Mouse (Mus musculus) kidney, postnatal 10 days (tissue): ENCODE measurements around the gene Pmpca.

Experiments
- DNase-seq: peaks from one replicate; pipeline ENCODE4 v3.0.0; 2021; ENCODE audit warnings: mixed read lengths

Gene Pmpca

DNA sequence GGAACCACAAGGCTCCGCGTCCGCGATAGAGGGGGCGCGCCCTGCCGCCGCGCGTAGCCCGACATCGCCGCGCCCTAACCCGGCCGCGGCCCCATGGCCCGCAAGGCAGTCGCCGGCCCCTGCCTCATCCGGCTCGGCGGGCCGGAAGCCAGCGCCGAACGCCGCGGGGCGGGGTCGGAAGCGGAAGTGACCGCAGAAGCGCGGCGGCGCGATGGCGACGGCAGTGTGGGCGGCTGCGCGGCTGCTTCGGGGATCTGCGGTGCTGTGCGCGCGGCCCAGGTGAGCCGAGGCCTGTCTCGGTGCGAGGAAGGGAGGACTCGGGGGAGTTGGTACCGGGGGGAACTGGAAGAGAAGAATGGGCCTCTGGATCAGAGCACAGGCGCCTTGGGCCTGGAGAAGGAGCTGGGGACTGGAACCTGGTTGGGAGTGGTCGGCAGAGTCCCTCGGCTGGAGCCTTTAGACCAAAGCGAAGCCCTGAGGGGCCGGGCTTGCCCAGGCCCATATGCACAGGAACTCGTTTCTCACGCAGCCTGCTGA, at the start of gene Pmpca, which contains the start of gene Entr1:
Gene Pmpca (plus strand): TSS at position 186 of the 537 bp plus-strand sequence.
Gene Entr1 (minus strand): TSS at position 163 of the 537 bp plus-strand sequence.
- DNase-seq, result peak; percentile 94

- DNase-seq, result no peak
Observed at GRCm38 (mm10) chr2:26341510-26341981, 47.6 kb upstream of the Pmpca start.

GRCm38 (mm10) chr2:26342044-26342443, 47.1 kb upstream of the Pmpca start:
- peak; percentile 80 for DNase-seq

GRCm38 (mm10) chr2:26342609-26343490, 46.3 kb upstream of the Pmpca start:
- peak; percentile 83 for DNase-seq

GRCm38 (mm10) chr2:26348241-26348640, 40.9 kb upstream of the Pmpca start:
- DNase-seq, result peak; percentile 77

DNA sequence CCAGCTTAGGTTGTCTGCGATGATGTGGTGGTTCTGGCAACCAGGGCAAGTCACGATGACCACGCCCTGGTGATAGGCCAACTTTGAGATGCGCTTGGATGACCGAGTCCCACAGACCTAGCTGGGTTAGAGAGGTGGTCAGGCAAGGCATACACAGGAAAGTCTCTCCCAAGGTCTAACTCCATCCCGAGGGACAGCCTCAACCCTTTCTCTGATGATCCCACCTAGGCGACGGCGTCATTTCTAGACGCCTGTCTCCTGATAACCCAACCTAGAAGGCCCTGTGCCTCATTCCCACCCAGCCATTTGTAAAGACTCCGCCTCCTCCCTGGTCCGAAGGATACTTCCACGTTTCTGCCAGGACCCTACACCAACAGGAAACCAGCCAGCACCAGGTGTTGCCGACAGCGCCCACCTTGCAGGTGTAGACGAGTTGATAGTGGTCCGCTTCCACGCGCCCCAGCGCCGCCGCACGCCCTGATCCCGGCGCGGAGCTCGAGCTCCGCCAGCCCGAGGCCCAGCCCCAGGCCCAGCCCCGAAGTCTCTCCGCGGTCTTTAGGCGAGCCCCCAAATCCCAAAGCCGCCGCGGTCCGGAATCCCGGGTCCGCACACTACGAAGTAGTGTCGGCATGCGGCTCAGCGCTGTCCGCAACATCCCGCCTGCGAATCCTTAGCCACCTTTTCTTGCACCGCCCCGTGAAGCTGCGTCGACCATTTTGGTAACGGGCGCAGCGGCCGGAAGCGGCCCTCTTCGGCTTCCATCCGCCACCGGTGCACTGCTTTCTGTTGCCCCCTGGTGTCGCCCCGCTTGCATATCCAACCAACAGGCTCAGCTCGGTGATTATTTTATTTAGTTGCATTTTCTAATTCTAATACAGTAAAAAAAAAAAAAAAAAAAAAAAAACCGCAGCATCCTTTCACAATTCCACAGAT, 37.5 kb upstream of the Pmpca start, which contains the start of gene Dnlz:
Gene Dnlz (minus strand): TSS at position 753 of the 933 bp plus-strand sequence.
- DNase-seq, result peak; percentile 97

DNA sequence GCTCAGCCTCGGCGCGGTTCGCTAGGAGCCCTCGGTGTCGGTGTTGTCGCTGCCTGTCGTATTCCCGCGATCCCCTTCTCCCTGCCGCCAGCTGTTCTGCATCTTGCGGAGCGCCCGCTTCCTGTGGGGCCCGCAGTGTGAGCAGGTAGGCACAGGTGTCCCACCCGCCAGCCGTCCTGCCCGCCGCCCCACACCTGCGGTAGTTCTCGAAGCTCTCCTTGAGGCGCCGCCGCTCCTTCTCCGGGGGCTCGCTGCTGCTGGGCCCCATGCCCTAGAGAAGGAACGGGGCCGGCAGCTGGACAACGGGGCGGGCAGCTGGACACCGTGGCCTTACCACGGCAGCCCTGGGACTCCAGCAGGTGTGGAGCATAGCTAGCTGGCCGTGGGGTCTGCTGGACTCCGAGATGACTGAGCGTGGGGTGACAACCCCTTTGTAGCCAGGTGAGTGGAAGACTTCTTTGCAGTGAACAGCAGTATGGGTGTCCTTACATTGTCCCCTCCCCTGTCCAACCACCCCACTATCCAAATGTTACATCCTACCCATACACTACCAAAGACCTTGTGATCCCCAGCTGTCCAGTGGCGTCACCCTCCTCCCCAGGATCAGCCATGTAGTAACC, 36.7 kb upstream of the Pmpca start:
- no peak for DNase-seq

DNA sequence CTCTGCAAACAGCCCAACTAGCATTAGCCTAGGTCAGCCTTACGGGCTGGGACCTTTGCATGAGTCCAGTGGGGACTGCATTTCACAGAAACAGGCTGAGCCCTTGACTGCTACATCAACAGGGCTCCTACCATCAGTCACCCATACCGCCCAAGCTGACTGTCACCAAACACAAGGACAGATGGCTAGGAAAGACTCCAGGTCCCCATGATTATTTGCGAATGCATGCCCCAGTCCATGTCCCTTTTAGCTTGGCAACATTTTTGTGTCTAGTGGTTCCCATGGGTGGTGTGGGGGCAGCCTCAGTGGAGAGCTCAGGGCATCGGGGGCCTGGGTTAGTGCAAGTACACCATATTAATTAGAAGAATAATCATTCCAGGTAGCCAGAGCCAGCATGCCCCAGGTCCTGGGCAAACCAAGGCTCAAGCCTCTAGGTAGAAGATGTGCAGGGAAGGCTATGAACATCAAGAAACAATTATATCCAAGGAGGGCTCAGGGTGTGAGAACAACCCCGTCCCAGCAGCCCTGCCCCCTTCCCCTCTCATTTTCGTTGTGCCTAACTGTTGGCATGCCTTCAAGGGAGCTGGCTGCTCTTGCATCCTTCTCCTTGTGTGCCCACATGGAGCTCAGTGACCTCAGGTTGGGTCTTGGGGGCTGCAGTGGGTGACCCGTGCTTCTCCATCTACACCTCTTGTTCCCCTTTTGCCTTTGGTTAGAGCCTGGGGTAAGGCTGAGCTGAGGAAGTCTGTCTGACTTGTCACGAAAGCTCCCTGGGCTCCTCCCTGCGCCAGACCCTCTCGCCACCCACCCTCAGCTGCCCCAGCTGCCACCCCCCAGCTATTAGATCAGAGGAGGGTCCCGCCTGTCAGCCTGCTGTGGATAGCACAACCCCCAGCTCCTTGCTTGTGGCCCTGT, 35.8 kb upstream of the Pmpca start:
- DNase-seq, result peak; percentile 5

DNA sequence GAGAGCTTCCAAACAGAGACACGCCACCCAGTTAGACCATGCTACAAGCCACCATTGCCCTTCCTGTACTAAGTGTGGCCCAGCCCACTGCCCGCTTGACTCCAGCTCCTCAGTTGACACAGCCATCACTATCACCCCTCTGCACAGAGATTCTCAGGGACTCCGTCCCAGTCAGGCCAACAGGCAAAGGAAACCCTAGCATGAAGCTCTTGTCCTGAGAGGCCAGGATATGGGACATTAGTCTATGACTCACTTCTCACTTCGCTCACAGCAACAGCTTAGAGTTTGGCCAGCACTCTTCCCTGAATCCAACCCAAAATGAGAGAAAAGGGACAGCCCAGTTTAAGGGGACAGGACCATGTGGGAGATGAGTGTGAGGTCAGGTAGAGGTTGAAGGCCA, 34.7 kb upstream of the Pmpca start:
- DNase-seq, result peak; percentile 2

- DNase-seq, result peak; percentile 4
Observed at GRCm38 (mm10) chr2:26356231-26356630, 32.9 kb upstream of the Pmpca start.

DNA sequence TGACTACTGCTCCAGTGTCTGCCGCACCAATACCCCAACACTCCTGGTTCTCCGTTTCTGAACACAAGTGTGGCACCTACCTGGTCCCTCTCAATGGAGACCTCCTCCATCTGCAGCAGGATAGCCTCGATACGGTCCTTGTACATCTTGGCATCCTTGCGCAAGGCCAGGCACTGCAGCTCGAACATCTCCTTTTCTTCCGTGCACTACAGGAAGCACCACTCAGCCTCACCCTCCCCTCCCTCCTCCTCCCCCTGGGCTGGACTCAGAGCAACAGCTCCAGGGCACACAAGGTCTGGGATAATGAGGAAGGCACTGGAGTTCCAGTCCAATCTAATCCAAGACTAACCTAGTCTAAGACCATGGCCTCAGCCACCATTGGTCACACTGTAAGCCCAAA, 32.5 kb upstream of the Pmpca start:
- DNase-seq, result peak; percentile 13

DNA sequence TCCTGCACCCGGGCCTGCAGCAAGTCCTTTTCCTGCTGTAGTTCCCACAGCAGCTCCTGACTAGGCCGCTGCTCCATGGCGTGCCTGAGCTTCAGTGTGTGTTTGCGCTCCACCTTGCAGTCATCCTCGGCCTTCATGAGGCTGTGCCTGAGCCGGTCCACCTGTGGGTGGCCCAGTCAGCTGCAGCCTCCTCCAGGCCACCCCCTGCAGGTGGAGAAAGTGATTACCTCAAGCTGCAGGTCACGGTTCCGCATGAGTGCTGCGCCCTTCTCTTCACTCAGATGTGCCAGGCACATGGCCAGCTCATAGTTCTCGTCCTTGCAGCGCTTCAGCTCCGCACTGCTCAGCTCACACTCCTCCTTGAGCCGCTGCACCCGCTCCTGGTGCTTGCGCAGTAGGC, 31.7 kb upstream of the Pmpca start:
- DNase-seq, result peak; percentile 81

DNA sequence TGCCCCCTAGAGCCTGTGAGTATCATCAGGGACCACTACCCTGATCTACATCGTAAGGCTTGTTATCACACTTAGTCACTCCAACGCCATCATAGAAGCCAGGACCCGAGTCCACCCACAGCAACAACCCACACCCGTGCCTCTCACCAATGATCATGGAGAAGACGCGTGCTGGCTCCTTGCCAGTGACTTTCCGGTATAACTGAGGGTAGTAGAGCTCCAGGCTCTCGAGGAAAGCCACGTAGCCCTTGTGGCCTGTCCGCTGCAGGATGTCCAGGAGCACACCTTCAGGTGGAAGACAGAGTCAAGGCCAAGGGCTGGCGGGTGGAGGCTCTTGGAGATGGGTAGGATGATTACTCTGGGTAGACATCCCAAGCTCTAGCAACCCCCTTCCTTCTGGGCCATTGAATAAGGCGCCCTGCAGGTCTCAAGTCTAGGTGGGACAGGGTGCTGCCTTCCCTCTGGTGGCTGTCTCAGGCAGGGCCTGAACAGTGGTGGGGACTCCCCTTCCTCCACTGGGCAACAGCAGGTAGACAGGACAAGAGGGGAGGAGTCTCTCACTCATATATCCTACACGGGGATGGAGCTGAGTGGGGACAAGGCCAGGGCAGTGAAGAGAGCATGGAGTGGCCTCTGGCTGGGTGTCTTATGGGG, 30.3 kb upstream of the Pmpca start:
- DNase-seq, result peak; percentile 23

GRCm38 (mm10) chr2:26359983-26360382, 29.2 kb upstream of the Pmpca start:
- peak; percentile 27 for DNase-seq

DNA sequence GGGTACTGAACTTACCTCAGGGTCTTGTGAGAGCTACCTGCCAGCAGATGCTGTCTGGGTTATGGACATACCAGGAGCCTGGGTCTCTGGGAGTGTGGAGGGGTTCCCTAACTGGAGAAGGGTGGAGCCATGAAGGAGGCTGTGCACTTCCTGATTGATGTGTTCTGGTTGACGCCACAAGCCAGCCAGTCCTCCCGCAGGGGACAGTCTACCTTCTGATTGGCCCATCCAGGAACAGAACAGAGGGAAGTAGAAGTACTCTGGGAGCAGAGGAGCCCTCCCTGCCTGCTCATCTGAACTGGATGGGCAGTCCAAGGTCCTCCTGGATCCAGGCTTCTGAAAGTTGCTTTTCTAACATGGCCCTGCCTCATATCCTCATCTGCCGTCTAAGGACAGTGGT, 28.4 kb upstream of the Pmpca start, which contains the start of gene Card9:
Gene Card9 (minus strand): TSS at position 147 of the 400 bp plus-strand sequence.
- peak; percentile 10 for DNase-seq

- DNase-seq, result peak; percentile 4
Observed at GRCm38 (mm10) chr2:26362991-26363390, 26.1 kb upstream of the Pmpca start.

GRCm38 (mm10) chr2:26363481-26363880, 25.7 kb upstream of the Pmpca start:
- peak; percentile 6 for DNase-seq

DNA sequence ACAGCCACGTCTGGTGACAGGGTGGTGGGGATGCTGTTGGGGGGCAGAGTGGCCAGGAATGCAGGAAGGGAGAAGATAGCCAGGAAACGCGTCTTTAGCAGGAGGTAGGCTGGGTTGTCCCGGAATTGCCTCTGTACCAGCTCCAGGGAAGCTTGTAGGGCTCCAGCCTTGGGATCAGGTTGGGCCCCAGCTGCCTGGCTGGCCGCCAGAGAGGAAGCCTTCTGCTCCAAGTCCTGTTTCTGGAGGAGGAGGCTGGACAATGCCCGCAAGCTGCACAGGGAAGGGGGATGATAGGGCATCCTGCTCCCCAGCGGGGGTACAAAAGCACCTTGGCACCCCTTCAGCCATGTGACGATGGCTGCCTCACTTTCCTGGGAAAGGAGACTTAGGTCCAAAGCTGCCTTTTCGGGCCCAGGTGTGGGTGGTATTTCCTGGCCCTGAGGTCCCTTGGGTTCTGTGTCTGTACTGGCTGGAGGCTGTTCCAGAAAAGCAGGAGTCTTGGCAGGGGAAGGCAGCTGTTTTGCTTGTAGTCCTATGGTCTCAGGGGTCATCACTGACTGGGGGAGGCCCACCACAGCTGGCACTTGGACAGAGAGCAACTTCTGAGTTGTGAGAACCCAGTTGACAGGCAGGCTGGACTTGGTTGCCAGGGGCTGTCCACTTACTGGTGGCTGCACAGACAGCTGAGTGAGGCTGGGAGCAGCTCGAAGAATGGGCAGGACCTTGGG, 24.2 kb upstream of the Pmpca start:
- peak; percentile 87 for DNase-seq

DNA sequence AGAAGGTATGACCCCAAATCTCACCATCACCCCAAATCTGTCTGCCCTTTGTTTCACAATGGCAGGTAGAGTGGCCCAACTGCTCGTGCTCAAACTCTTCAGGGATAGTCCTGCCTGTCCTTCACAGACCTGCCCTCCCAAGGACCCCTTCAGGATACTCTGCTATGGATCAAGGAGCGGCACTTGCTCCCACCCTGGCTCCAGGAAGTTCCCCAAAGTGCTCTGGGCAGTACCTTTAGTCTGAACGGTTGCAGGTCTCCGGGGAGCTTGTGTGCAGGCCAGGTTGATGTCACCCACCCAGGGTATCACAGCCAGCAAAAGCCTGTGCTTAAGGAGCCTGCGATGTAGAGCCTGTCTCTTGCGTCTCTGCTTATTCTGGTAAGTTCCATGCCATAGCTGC, 21.2 kb upstream of the Pmpca start:
- DNase-seq, result no peak

DNA sequence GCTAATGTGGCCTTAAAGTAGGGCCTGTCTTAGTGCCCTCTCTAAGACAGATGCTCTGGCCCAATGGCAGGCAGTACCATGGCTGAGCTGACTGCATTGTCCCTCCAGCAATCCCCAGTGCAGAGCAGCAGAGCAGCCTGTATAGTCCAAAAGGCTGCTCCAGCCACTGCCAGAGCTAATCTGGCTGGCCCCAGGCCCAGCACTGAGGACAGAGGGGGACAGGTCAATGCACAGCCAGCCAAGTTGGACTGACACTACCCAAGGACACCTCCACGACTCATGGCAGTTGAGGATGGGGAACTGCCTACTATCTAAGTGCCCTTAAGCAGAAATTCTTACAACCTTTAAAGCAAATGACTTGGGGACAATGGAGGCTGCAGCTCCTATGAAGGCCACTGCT, 20.6 kb upstream of the Pmpca start:
- no peak for DNase-seq
